Mouse (Mus musculus): ENCODE data around the gene Trp73. TPM values are rescaled to one million over a fixed set of nuclear protein-coding genes. Genes with fewer than 3 reads are reported as not detected.

Trp73 gene
- polyA plus RNA-seq, 1 experiment from 2014 or later, result 0.20 TPM

DNA sequence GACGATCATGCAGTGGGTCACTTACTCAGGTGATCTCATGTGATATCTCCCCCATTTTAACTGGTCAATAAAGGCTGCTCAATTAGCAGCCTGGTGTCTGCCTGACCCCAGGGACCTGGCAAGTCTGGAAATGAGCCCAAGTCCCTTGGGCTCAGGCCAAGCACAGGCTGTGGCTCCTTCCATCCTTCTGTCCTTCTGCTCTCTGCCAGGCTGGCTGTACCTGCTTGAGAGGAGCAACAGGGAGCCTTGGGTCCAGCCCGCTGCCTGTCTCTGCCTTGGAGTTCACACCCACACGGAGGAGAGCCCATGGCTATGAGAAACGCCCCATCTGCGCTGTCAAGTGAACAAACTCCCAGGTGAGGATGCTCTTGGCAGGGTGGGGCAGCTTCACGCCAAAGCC is 43.9 kb downstream of the Trp73 start:
- Histone ChIP-seq H3K27me3 (ENCODE audit: control insufficient read depth, insufficient read depth, low read length) (peaks cover 37% of the 10 kb centered on the region), H3K27ac (ENCODE audit: low read length) (no peak overlapping the region), H3K9me3 (replicated peaks; ENCODE audit: control insufficient read depth, low read length) (no peaks in the 10 kb centered on the region), H3K4me2 (ENCODE audit: low read depth, low read length) (no peak overlapping the region), H3K4me1 (ENCODE audit: control insufficient read depth, insufficient read depth, low read length) (no peaks in the 10 kb centered on the region), H3K9ac (ENCODE audit: low read length) (no peak overlapping the region), H3K4me3 (ENCODE audit: low read length) (no peak overlapping the region), H3K36me3 (ENCODE audit: control insufficient read depth, insufficient read depth) (no peaks in the 10 kb centered on the region)
- no peak for ATAC-seq (replicated peaks; ENCODE audit: extremely low read depth, insufficient read depth, low FRiP score)
- 24% methylated on average over 6 of the region's 6 CpGs for WGBS

DNA sequence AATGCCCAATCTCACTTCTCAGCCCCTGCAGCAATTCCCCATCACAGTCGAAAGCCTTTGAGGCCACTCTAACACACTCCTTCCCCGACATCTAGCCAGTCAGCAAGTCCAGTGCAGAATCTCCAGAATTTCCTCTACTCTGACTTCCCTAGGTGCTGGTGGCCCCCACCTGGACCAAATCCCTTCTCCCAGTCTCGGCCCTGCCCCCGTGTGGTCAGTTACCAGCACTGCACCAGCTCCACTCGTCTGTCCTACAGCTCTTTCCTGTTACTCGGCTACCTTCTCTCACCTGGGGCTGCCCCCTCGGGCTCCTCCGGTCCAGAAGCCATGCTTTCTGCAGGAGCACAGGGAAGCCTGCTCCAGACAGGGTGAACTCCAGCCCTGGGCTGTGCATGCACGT is 46.8 kb downstream of the Trp73 start:
- WGBS, result 23% methylated on average over 9 of the region's 9 CpGs
- Histone ChIP-seq H3K4me3 (ENCODE audit: low read length) (no peak overlapping the region), H3K27me3 (ENCODE audit: control insufficient read depth, insufficient read depth, low read length) (peaks cover 29% of the 10 kb centered on the region)

DNA sequence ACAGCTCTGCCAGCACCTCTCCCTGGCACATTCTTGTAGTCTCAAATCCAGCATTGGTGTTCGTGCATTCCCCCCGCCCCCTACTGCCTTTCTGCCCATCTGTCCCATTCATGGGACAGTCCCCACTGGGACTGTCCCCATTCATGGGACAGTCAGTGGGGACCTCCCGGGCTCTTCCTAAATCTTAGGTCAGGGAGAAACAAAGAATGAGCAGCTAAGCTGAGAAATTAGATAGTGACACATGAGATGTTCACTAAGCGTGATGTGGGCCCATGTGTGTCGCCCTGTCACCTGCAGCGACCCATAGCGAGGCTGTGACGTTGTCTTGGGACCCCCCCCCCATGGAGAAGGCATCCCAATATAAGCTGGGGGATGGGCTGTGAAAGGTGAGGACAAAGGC is 48.7 kb downstream of the Trp73 start:
- Histone ChIP-seq H3K9me3 (replicated peaks; ENCODE audit: control insufficient read depth, low read length) (no peaks in the 10 kb centered on the region), H3K4me2 (ENCODE audit: low read depth, low read length) (no peak overlapping the region), H3K9ac (ENCODE audit: low read length) (no peak overlapping the region), H3K27me3 (ENCODE audit: control insufficient read depth, insufficient read depth, low read length) (peaks cover 27% of the 10 kb centered on the region), H3K36me3 (ENCODE audit: control insufficient read depth, insufficient read depth) (no peaks in the 10 kb centered on the region), H3K4me1 (ENCODE audit: control insufficient read depth, insufficient read depth, low read length) (no peaks in the 10 kb centered on the region), H3K27ac (ENCODE audit: low read length) (no peak overlapping the region), H3K4me3 (ENCODE audit: low read length) (no peak overlapping the region)
- ATAC-seq (replicated peaks; ENCODE audit: extremely low read depth, insufficient read depth, low FRiP score), result no peak
- 64% methylated on average over 8 of the region's 8 CpGs for WGBS

More for the DNA sequence above, 46.8 kb downstream of the Trp73 start:
- no peak overlapping the region for H3K9ac ChIP-seq (ENCODE audit: low read length)
- H3K36me3 ChIP-seq (ENCODE audit: control insufficient read depth, insufficient read depth), result no peaks in the 10 kb centered on the region
- H3K27ac ChIP-seq (ENCODE audit: low read length), result no peak overlapping the region
- no peak for ATAC-seq (replicated peaks; ENCODE audit: extremely low read depth, insufficient read depth, low FRiP score)
- no peaks in the 10 kb centered on the region for H3K4me1 ChIP-seq (ENCODE audit: control insufficient read depth, insufficient read depth, low read length)
- H3K4me2 ChIP-seq (ENCODE audit: low read depth, low read length), result no peak overlapping the region
- H3K9me3 ChIP-seq (replicated peaks; ENCODE audit: control insufficient read depth, low read length), result no peaks in the 10 kb centered on the region

DNA sequence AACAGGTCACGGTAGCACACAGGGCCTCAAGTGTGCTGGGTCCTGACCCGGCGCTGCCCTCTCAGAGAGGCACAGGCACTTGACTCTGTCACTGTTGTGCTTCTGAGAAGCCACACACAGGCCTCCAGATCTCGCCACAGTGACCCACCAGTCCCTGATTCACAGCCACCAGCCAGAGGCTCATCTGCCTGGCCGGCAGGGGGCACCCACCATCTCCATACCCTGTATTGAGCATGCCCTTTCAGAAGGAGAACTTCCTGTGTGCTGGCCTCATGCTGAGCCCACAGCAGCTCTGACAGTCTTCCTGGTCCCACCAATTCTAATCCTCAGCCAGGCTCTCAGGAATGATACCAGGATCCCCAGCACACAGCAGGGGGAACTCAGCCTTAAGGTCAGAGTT is 50.8 kb downstream of the Trp73 start:
- 36% methylated on average over 5 of the region's 5 CpGs for WGBS
- H3K27me3 ChIP-seq (ENCODE audit: control insufficient read depth, insufficient read depth, low read length), result peaks cover 18% of the 10 kb centered on the region
- H3K4me1 ChIP-seq (ENCODE audit: control insufficient read depth, insufficient read depth, low read length), result no peaks in the 10 kb centered on the region
- no peaks in the 10 kb centered on the region for H3K36me3 ChIP-seq (ENCODE audit: control insufficient read depth, insufficient read depth)
- H3K9me3 ChIP-seq (replicated peaks; ENCODE audit: control insufficient read depth, low read length), result no peaks in the 10 kb centered on the region
- H3K27ac ChIP-seq (ENCODE audit: low read length), result no peak overlapping the region
- no peak overlapping the region for H3K4me3 ChIP-seq (ENCODE audit: low read length)
- ATAC-seq (replicated peaks; ENCODE audit: extremely low read depth, insufficient read depth, low FRiP score), result no peak
- H3K9ac ChIP-seq (ENCODE audit: low read length), result no peak overlapping the region
- no peak overlapping the region for H3K4me2 ChIP-seq (ENCODE audit: low read depth, low read length)

DNA sequence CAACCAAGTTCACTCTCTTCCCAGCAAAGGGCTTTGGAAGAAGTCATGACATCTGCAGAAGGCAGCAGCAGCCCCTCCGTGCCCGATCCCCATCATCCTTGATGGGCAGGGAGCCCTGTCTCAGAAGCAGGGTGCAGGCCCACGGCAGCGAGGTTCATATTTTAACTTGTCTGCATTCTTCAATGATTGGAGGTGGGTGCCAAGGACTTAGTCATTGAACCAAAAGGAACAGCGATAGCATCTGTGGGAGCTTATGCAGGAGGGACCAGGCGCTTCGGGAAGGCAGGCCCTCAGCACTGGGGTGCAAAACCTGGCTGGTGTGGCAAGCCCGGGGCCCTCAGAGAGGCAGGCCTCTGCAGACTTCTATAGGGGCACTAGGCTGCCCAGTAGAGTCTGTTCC is 53.6 kb downstream of the Trp73 start:
- H3K9ac ChIP-seq (ENCODE audit: low read length), result no peak overlapping the region
- no peak overlapping the region for H3K27ac ChIP-seq (ENCODE audit: low read length)
- H3K27me3 ChIP-seq (ENCODE audit: control insufficient read depth, insufficient read depth, low read length), result peaks cover 28% of the 10 kb centered on the region
- ATAC-seq (replicated peaks; ENCODE audit: extremely low read depth, insufficient read depth, low FRiP score), result no peak
- no peak overlapping the region for H3K4me3 ChIP-seq (ENCODE audit: low read length)
- no peaks in the 10 kb centered on the region for H3K4me1 ChIP-seq (ENCODE audit: control insufficient read depth, insufficient read depth, low read length)
- H3K36me3 ChIP-seq (ENCODE audit: control insufficient read depth, insufficient read depth), result no peaks in the 10 kb centered on the region
- WGBS, result 78% methylated on average over 8 of the region's 8 CpGs
- H3K4me2 ChIP-seq (ENCODE audit: low read depth, low read length), result no peak overlapping the region
- H3K9me3 ChIP-seq (replicated peaks; ENCODE audit: control insufficient read depth, low read length), result no peaks in the 10 kb centered on the region

DNA sequence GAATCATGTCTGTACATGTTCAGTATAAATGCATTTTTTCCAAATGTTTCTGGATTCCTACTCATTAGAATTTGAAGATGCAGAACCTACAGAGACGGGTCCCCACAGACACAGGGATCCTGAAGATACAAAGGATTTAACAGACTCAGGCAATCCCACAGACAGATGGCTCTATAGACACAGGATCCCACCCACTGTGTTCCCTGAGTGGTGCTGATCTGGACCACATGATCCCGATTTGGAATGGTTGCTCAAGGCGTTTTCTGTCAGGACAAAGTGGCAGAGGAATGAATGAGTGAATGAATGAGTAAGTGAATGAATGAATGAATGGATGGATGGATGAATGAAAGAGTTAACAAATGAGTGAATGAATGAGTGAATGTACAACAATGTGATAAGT is 54.2 kb downstream of the Trp73 start:
- H3K4me2 ChIP-seq (ENCODE audit: low read depth, low read length), result no peak overlapping the region
- H3K4me3 ChIP-seq (ENCODE audit: low read length), result no peak overlapping the region
- H3K36me3 ChIP-seq (ENCODE audit: control insufficient read depth, insufficient read depth), result no peaks in the 10 kb centered on the region
- H3K9ac ChIP-seq (ENCODE audit: low read length), result no peak overlapping the region
- ATAC-seq (replicated peaks; ENCODE audit: extremely low read depth, insufficient read depth, low FRiP score), result no peak
- no peaks in the 10 kb centered on the region for H3K9me3 ChIP-seq (replicated peaks; ENCODE audit: control insufficient read depth, low read length)
- no peaks in the 10 kb centered on the region for H3K4me1 ChIP-seq (ENCODE audit: control insufficient read depth, insufficient read depth, low read length)
- 61% methylated on average over 3 of the region's 3 CpGs for WGBS
- no peak overlapping the region for H3K27ac ChIP-seq (ENCODE audit: low read length)
- peaks cover 32% of the 10 kb centered on the region for H3K27me3 ChIP-seq (ENCODE audit: control insufficient read depth, insufficient read depth, low read length)

DNA sequence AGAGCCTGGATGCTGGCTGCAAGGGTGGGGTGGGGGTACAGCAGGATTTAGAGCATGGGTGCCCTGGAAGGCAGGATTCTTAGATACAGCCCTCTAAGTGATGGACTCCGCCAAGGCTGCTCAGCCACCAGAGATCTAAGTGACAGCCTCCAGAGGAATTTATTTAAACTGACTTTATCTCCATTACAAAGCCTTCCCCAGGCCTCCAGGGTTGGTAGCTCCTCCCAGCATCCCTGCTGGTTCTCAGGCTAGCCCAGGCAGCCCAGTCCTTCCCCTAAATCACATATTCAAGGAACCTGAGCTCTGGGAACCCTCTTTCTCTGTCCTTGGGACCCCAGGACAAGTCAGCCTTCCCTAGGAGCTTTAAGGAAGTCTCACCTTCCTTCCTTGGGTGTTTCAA is 58.0 kb downstream of the Trp73 start:
- no peak overlapping the region for H3K4me3 ChIP-seq (ENCODE audit: low read length)
- no peak overlapping the region for H3K4me2 ChIP-seq (ENCODE audit: low read depth, low read length)
- H3K9me3 ChIP-seq (replicated peaks; ENCODE audit: control insufficient read depth, low read length), result no peaks in the 10 kb centered on the region
- no peak overlapping the region for H3K9ac ChIP-seq (ENCODE audit: low read length)
- WGBS, result 0% methylated on average over 1 of the region's 1 CpGs
- no peak overlapping the region for H3K27ac ChIP-seq (ENCODE audit: low read length)
- H3K36me3 ChIP-seq (ENCODE audit: control insufficient read depth, insufficient read depth), result no peaks in the 10 kb centered on the region
- H3K27me3 ChIP-seq (ENCODE audit: control insufficient read depth, insufficient read depth, low read length), result peaks cover 44% of the 10 kb centered on the region
- no peaks in the 10 kb centered on the region for H3K4me1 ChIP-seq (ENCODE audit: control insufficient read depth, insufficient read depth, low read length)
- no peak for ATAC-seq (replicated peaks; ENCODE audit: extremely low read depth, insufficient read depth, low FRiP score)

DNA sequence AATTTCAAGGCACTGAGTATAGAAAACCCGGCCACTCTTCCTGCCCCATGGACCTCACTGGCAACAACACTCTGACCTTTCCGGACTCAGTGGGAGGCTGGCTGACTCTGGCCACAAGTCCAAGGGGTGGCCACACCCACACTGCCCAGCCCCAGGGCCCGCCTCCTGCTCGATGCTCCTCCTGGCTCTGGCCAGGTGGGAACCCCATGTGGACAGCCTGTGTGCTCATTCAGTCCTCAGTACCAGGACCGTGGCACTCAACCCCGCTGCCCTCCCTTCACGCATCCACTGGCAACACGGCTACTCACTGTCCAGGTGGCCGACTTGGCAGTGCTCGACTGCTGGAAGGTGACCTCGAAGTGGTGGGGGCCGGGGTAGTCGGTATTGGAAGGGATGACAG is 59.0 kb downstream of the Trp73 start:
- no peak for ATAC-seq (replicated peaks; ENCODE audit: extremely low read depth, insufficient read depth, low FRiP score)
- Histone ChIP-seq H3K4me2 (ENCODE audit: low read depth, low read length) (no peak overlapping the region), H3K9me3 (replicated peaks; ENCODE audit: control insufficient read depth, low read length) (no peaks in the 10 kb centered on the region), H3K27me3 (ENCODE audit: control insufficient read depth, insufficient read depth, low read length) (peaks cover 43% of the 10 kb centered on the region), H3K27ac (ENCODE audit: low read length) (no peak overlapping the region), H3K36me3 (ENCODE audit: control insufficient read depth, insufficient read depth) (no peaks in the 10 kb centered on the region), H3K4me3 (ENCODE audit: low read length) (no peak overlapping the region), H3K9ac (ENCODE audit: low read length) (no peak overlapping the region), H3K4me1 (ENCODE audit: control insufficient read depth, insufficient read depth, low read length) (no peaks in the 10 kb centered on the region)
- 2% methylated on average over 13 of the region's 13 CpGs for WGBS

DNA sequence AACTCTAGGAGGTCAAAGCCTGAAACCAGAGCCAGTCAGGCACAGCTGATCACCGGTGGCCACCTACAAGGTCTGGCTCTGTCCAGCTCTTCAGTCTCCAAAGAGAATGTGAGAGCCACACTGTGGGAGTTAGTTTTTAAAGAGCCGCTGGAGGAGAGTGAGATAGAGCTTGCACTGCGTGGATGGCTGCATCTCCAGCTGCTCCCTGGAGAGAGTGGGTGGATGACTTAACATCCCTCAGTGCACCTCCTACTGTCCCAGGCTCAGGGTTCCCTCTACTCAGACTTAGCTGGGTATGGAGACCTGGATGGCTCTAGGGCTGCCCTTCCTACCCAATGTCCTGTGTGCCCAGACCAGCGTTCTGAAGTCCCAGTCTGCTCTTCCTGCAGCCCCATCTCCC is 59.8 kb downstream of the Trp73 start:
- Histone ChIP-seq H3K4me1 (ENCODE audit: control insufficient read depth, insufficient read depth, low read length) (no peaks in the 10 kb centered on the region), H3K9me3 (replicated peaks; ENCODE audit: control insufficient read depth, low read length) (no peaks in the 10 kb centered on the region), H3K27me3 (ENCODE audit: control insufficient read depth, insufficient read depth, low read length) (peaks cover 43% of the 10 kb centered on the region), H3K4me2 (ENCODE audit: low read depth, low read length) (no peak overlapping the region), H3K27ac (ENCODE audit: low read length) (no peak overlapping the region), H3K36me3 (ENCODE audit: control insufficient read depth, insufficient read depth) (no peaks in the 10 kb centered on the region), H3K4me3 (ENCODE audit: low read length) (no peak overlapping the region), H3K9ac (ENCODE audit: low read length) (no peak overlapping the region)
- no peak for ATAC-seq (replicated peaks; ENCODE audit: extremely low read depth, insufficient read depth, low FRiP score)
- WGBS, result 43% methylated on average over 4 of the region's 4 CpGs

DNA sequence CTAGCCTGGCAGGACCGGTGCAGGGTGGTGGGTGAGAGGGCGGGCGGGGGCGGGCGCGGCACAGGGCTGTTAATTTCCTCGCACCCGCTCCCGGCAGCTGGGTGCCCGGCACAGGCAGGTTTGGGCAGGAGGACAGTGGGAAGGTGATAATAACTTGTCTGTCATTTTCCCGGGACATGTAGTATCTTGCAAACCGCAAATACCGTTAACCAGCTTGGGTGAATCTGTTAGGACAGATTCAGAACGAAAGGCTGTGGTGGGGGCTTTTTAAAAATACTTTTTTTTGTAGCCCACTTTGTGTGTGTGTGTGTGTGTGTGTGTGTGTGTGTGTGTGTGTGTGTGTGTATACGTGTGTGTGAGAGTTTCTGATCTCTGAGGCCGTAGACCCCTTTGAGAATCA is 68.1 kb downstream of the Trp73 start:
- no peaks in the 10 kb centered on the region for H3K36me3 ChIP-seq (ENCODE audit: control insufficient read depth, insufficient read depth)
- peaks cover 28% of the 10 kb centered on the region for H3K27me3 ChIP-seq (ENCODE audit: control insufficient read depth, insufficient read depth, low read length)
- 15% methylated on average over 15 of the region's 16 CpGs for WGBS
- H3K9ac ChIP-seq (ENCODE audit: low read length), result no peak overlapping the region
- no peak for ATAC-seq (replicated peaks; ENCODE audit: extremely low read depth, insufficient read depth, low FRiP score)
- no peak overlapping the region for H3K4me3 ChIP-seq (ENCODE audit: low read length)
- no peak overlapping the region for H3K4me2 ChIP-seq (ENCODE audit: low read depth, low read length)
- no peaks in the 10 kb centered on the region for H3K9me3 ChIP-seq (replicated peaks; ENCODE audit: control insufficient read depth, low read length)
- no peak overlapping the region for H3K27ac ChIP-seq (ENCODE audit: low read length)
- no peaks in the 10 kb centered on the region for H3K4me1 ChIP-seq (ENCODE audit: control insufficient read depth, insufficient read depth, low read length)

Measured in heart, embryonic 16.5 days (tissue).